8 mouse cellular contexts compared by ENCODE assay signal in the genomic region with DNA sequence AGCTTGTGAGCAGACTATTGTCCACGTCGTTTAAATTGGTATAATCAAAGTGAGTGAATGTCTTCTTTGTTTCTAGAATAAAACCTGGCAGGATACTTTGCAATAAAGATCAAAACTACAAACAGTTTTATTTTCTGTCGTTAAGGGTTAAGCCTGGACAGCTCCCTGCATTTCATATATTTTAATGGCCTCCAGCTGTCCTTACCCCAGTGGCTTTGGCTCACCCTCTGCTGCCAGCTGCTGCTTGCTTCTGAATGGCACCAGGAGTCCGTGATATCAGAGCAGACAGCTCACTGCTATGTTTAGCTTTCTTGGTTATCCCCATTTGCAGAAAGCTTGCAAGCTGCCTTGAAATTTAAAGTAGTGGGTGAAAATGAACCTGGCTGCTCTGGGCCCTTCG. TPM values are rescaled to one million over a fixed set of nuclear protein-coding genes. Genes with fewer than 3 reads are reported as not detected.
A peak's percentile ranks its signal among the peaks of the same experiment; 100 is the strongest.
DNase-seq lines count a peak whose midpoint lies in the region; ATAC-seq and TF ChIP-seq lines count a peak whose summit lies in the region.

No protein-coding gene starts in this region.

- DNase-seq in heart, adult 11 months, result peak; percentile 94
- no peak for DNase-seq in heart, postnatal 36 days
- DNase-seq in ES-E14 (ENCODE audit: low read depth, low spot score), result no peak
- peak; percentile 42 for DNase-seq in forebrain, postnatal 0 days
- peak; percentile 56 for DNase-seq in midbrain, postnatal 0 days (ENCODE audit: low spot score)
- DNase-seq in cerebellum, adult 18-20 months, result no peak
- DNase-seq in cerebellum, adult 9-10 months, result no peak

- H3K4me3 ChIP-seq in ES-E14 (ENCODE audit: insufficient read depth in 1 of 2, low read depth in 1 of 2, low read length in 2 of 2, poor library complexity in 1 of 2, severe bottlenecking in 1 of 2), result peak overlapping the region; percentile 59 to 72; a peak in 3 of 4 replicates
- peak overlapping the region; percentile 60 for H3K4me3 ChIP-seq in forebrain, postnatal 0 days (ENCODE audit: low read depth, low read length)
- H3K4me3 ChIP-seq in intestine, postnatal 0 days (ENCODE audit: low read depth, low read length), result peak overlapping the region; percentile 74
- peak overlapping the region; percentile 67 for H3K4me3 ChIP-seq in midbrain, postnatal 0 days (ENCODE audit: low read depth, low read length)

- intact Hi-C loops in heart, postnatal 36 days (cut with DNase I), result loop anchor here (5.0 to 10.0 kb wide), 4 partner anchors 165 to 577 kb away; a partner anchor contains a TSS

- peak overlapping the region; percentile 78 for H3K4me2 ChIP-seq in forebrain, postnatal 0 days (ENCODE audit: low read depth)
- H3K4me2 ChIP-seq in intestine, postnatal 0 days (replicated peaks; ENCODE audit: low read depth), result peak overlapping the region; percentile 78
- H3K4me2 ChIP-seq in midbrain, postnatal 0 days (ENCODE audit: low read depth, low read length, poor library complexity, severe bottlenecking), result peak overlapping the region; percentile 78

- H3K9ac ChIP-seq in ES-E14 (ENCODE audit: insufficient read depth, low read depth, low read length, poor library complexity, severe bottlenecking), result no peak overlapping the region
- H3K9ac ChIP-seq in forebrain, postnatal 0 days, result peak overlapping the region; percentile 71
- peak overlapping the region; percentile 61 for H3K9ac ChIP-seq in intestine, postnatal 0 days (ENCODE audit: low read depth, low read length)
- H3K9ac ChIP-seq in midbrain, postnatal 0 days (replicated peaks; ENCODE audit: low read length, poor library complexity, severe bottlenecking), result peak overlapping the region; percentile 72

- H3K27me3 ChIP-seq in forebrain, postnatal 0 days (ENCODE audit: insufficient read depth, low read length), result no peaks in the 10 kb centered on the region
- H3K27me3 ChIP-seq in intestine, postnatal 0 days (replicated peaks; ENCODE audit: control insufficient read depth, insufficient read depth, low read length), result no peaks in the 10 kb centered on the region
- H3K27me3 ChIP-seq in midbrain, postnatal 0 days (ENCODE audit: insufficient read depth, low read length), result no peaks in the 10 kb centered on the region

- peak; percentile 30 for ATAC-seq in forebrain, postnatal 0 days
- ATAC-seq in intestine, postnatal 0 days, result no peak
- ATAC-seq in midbrain, postnatal 0 days (ENCODE audit: low FRiP score), result no peak

- TF ChIP-seq CTCF in forebrain, postnatal 0 days (IDR thresholded peaks at IDR 0.05; ENCODE audit: low read depth), result no peak
- no peak for TF ChIP-seq CTCF in intestine, postnatal 0 days (IDR thresholded peaks at IDR 0.05; ENCODE audit: low read depth)
- TF ChIP-seq CTCF in midbrain, postnatal 0 days (IDR thresholded peaks at IDR 0.05), result no peak

- peaks cover 3 to 5% of the 10 kb centered on the region in 2 experiments; a peak in 2 of 4 replicates for H3K4me1 ChIP-seq in ES-E14 (ENCODE audit: control insufficient read depth in 2 of 2, insufficient read depth in 2 of 2, low read length in 2 of 2, poor library complexity in 1 of 2)
- H3K4me1 ChIP-seq in forebrain, postnatal 0 days (ENCODE audit: insufficient read depth), result peaks cover 15% of the 10 kb centered on the region
- H3K4me1 ChIP-seq in intestine, postnatal 0 days (replicated peaks; ENCODE audit: control insufficient read depth, insufficient read depth, low read length), result 0 out of 2 replicates have a peak, but pooled peaks cover 6% of the 10 kb centered on the region
- H3K4me1 ChIP-seq in midbrain, postnatal 0 days (ENCODE audit: insufficient read depth, low read length), result peaks cover 10% of the 10 kb centered on the region; the same call in 1 of the 2 replicates

- WGBS in forebrain, postnatal 0 days, result 17% methylated on average over 5 of the region's 5 CpGs
- 30% methylated on average over 5 of the region's 5 CpGs for WGBS in intestine, postnatal 0 days
- WGBS in midbrain, postnatal 0 days, result 24% methylated on average over 5 of the region's 5 CpGs

- in situ Hi-C loops in ES-E14 (cut with MboI; ENCODE audit: low sequenced_read_pairs in 2 of 2, unreplicated experiment in 2 of 2), result no loop called here

- H3K9me3 ChIP-seq in ES-E14 (ENCODE audit: control insufficient read depth, insufficient read depth, low read depth, low read length), result no peaks in the 10 kb centered on the region
- H3K9me3 ChIP-seq in forebrain, postnatal 0 days (ENCODE audit: low read length), result no peaks in the 10 kb centered on the region
- no peaks in the 10 kb centered on the region for H3K9me3 ChIP-seq in intestine, postnatal 0 days (ENCODE audit: control insufficient read depth)
- H3K9me3 ChIP-seq in midbrain, postnatal 0 days (ENCODE audit: low read length), result no peaks in the 10 kb centered on the region

- H3K27ac ChIP-seq in ES-E14 (ENCODE audit: insufficient read depth, low read depth, low read length, poor library complexity, severe bottlenecking), result no peak overlapping the region
- H3K27ac ChIP-seq in forebrain, postnatal 0 days (ENCODE audit: low read depth, low read length), result peak overlapping the region; percentile 64
- H3K27ac ChIP-seq in intestine, postnatal 0 days (ENCODE audit: low read depth, low read length), result no peak overlapping the region
- H3K27ac ChIP-seq in midbrain, postnatal 0 days (ENCODE audit: low read depth, low read length), result peak overlapping the region; percentile 80

- H3K36me3 ChIP-seq in ES-E14 (ENCODE audit: control insufficient read depth, insufficient read depth, low read length, poor library complexity, severe bottlenecking), result no peaks in the 10 kb centered on the region
- H3K36me3 ChIP-seq in forebrain, postnatal 0 days (ENCODE audit: insufficient read depth), result peaks cover 11% of the 10 kb centered on the region; the same call in 1 of the 2 replicates
- peaks cover 14% of the 10 kb centered on the region; the same call in 1 of the 2 replicates for H3K36me3 ChIP-seq in intestine, postnatal 0 days (ENCODE audit: control insufficient read depth, insufficient read depth)
- H3K36me3 ChIP-seq in midbrain, postnatal 0 days (ENCODE audit: insufficient read depth, low read length), result peaks cover 13% of the 10 kb centered on the region

TF ChIP-seq in ES-E14, 5 proteins besides CTCF, POLR2A, EP300 and RAD21:
- no peak for TF ChIP-seq HCFC1 (IDR thresholded peaks at IDR 0.05; ENCODE audit: borderline replicate concordance, insufficient read depth, low read length)
- TF ChIP-seq ZNF384 (IDR thresholded peaks at IDR 0.05; ENCODE audit: low read depth, low read length), result no peak
- no peak for TF ChIP-seq MAFK (IDR thresholded peaks at IDR 0.05; ENCODE audit: insufficient read depth, low read depth, low read length)
- no peak for TF ChIP-seq ZC3H11A (IDR thresholded peaks at IDR 0.05; ENCODE audit: borderline replicate concordance, low read depth, low read length)
- TF ChIP-seq CHD2 (IDR thresholded peaks at IDR 0.05; ENCODE audit: low read depth, low read length), result no peak

RNA-seq across cellular contexts. Expression of a gene that starts 0.9 kb away (rescaled TPM):
- total RNA-seq in heart, postnatal 36 days (2021), result 10 to 100 TPM; 76.2 to 84.5 TPM
- total RNA-seq in ES-E14 (2012; rRNA removed), result 27.5 and 34.1 TPM in 2 replicates
- 24.7 and 27.5 TPM in 2 replicates for total RNA-seq in forebrain, postnatal 0 days (2014; rRNA removed)
- 54.3 and 61.7 TPM in 2 replicates for polyA plus RNA-seq in forebrain, postnatal 0 days (2015; fragmentation: Nextera tagmentation; extraction: Ambion mirVana)
- polyA plus RNA-seq in intestine, postnatal 0 days (2015; fragmentation: Nextera tagmentation; extraction: Ambion mirVana), result 91.3 and 93.0 TPM in 2 replicates
- 6.8 and 30.2 TPM in 2 replicates for total RNA-seq in midbrain, postnatal 0 days (2014; rRNA removed)
- 41.6 and 44.9 TPM in 2 replicates for polyA plus RNA-seq in midbrain, postnatal 0 days (2015; fragmentation: Nextera tagmentation; extraction: Ambion mirVana)

RNA-seq across cellular contexts. Expression of a gene that starts 9.8 kb away (rescaled TPM):
- total RNA-seq in heart, postnatal 36 days (2021), result not detected
- total RNA-seq in ES-E14 (2012; rRNA removed), result not detected in 2 replicates
- 1.5 and 3.9 TPM in 2 replicates for total RNA-seq in forebrain, postnatal 0 days (2014; rRNA removed)
- 7.6 and 10.2 TPM in 2 replicates for polyA plus RNA-seq in forebrain, postnatal 0 days (2015; fragmentation: Nextera tagmentation; extraction: Ambion mirVana)
- polyA plus RNA-seq in intestine, postnatal 0 days (2015; fragmentation: Nextera tagmentation; extraction: Ambion mirVana), result 0.09 TPM in 1 of 2 replicates, not detected in the other
- total RNA-seq in midbrain, postnatal 0 days (2014; rRNA removed), result 1.2 and 2.0 TPM in 2 replicates
- polyA plus RNA-seq in midbrain, postnatal 0 days (2015; fragmentation: Nextera tagmentation; extraction: Ambion mirVana), result 0.58 and 0.90 TPM in 2 replicates

RNA-seq across cellular contexts. Expression of a gene that starts 19.3 kb away (rescaled TPM):
- total RNA-seq in heart, postnatal 36 days (2021), result under 1 TPM; 0.43 to 0.50 TPM
- total RNA-seq in ES-E14 (2012; rRNA removed), result not detected in 2 replicates
- 0.15 TPM in 1 of 2 replicates, not detected in the other for total RNA-seq in forebrain, postnatal 0 days (2014; rRNA removed)
- polyA plus RNA-seq in forebrain, postnatal 0 days (2015; fragmentation: Nextera tagmentation; extraction: Ambion mirVana), result not detected in 2 replicates
- not detected in 2 replicates for polyA plus RNA-seq in intestine, postnatal 0 days (2015; fragmentation: Nextera tagmentation; extraction: Ambion mirVana)
- not detected in 2 replicates for total RNA-seq in midbrain, postnatal 0 days (2014; rRNA removed)
- not detected in 2 replicates for polyA plus RNA-seq in midbrain, postnatal 0 days (2015; fragmentation: Nextera tagmentation; extraction: Ambion mirVana)

RNA-seq across cellular contexts. Expression of a gene that starts 57.3 kb away (rescaled TPM):
- 10 to 100 TPM; 19.8 to 21.3 TPM for total RNA-seq in heart, postnatal 36 days (2021)
- total RNA-seq in ES-E14 (2012; rRNA removed), result not detected in 2 replicates
- total RNA-seq in forebrain, postnatal 0 days (2014; rRNA removed), result not detected in 2 replicates
- polyA plus RNA-seq in forebrain, postnatal 0 days (2015; fragmentation: Nextera tagmentation; extraction: Ambion mirVana), result not detected in 2 replicates
- polyA plus RNA-seq in intestine, postnatal 0 days (2015; fragmentation: Nextera tagmentation; extraction: Ambion mirVana), result not detected in 2 replicates
- 1.7 TPM in 1 of 2 replicates, not detected in the other for total RNA-seq in midbrain, postnatal 0 days (2014; rRNA removed)
- 0.40 TPM in 1 of 2 replicates, not detected in the other for polyA plus RNA-seq in midbrain, postnatal 0 days (2015; fragmentation: Nextera tagmentation; extraction: Ambion mirVana)

Comparison
In these comparisons a context has a peak if more than half of its experiments do, and no peak if none do; other contexts are left out.
1. DNase-seq: peak in heart, adult 11 months (single experiment), forebrain, postnatal 0 days (single experiment) and midbrain, postnatal 0 days (single experiment); none in heart, postnatal 36 days (0 of 2), ES-E14 (single experiment), cerebellum, adult 18-20 months (0 of 2) and cerebellum, adult 9-10 months (single experiment).
2. H3K27ac ChIP-seq: peak in forebrain, postnatal 0 days (single experiment) and midbrain, postnatal 0 days (single experiment); none in ES-E14 (single experiment) and intestine, postnatal 0 days (single experiment).
3. Peak in every context shown above with its lines, with median percentiles within 50 percentile points of each other: H3K4me3 ChIP-seq and H3K4me2 ChIP-seq.